Mouse (Mus musculus) heart, adult 2 months (tissue): ENCODE measurements at regions not wholly inside any gene's neighbourhood (a gene's known extent, or its start where the extent isn't known, plus 50 kb on each side); places are given as distances from the start of the nearest gene placed in this dataset.
A peak's percentile ranks its signal among the peaks of the same experiment; 100 is the strongest.

Source experiments
- DNase-seq, 2 experiments: peaks; one replicate each; pipeline ENCODE4 v3.0.0; 2021
- H3K27ac ChIP-seq: fragments of 200-600 bp; 2 replicates; pipeline ENCODE4 v1.8.1; 2022
- H3K27me3 ChIP-seq: fragments of 200-500 bp; 2 replicates; pipeline ENCODE4 v1.6.1; 2012; ENCODE audit warnings: mild to moderate bottlenecking, low read length, inconsistent platforms, mixed read lengths; ENCODE audit not compliant: control insufficient read depth, insufficient read depth
- H3K36me3 ChIP-seq: fragments of 200-500 bp; 2 replicates; pipeline ENCODE4 v1.6.1; 2012; ENCODE audit warnings: low read length, inconsistent platforms; ENCODE audit not compliant: control insufficient read depth, insufficient read depth
- H3K4me1 ChIP-seq: fragments of 200-500 bp; 2 replicates; pipeline ENCODE4 v1.6.1; 2011; ENCODE audit warnings: low read length; ENCODE audit not compliant: control insufficient read depth, insufficient read depth
- H3K4me3 ChIP-seq: fragments of 200-600 bp; 2 replicates; pipeline ENCODE4 v1.8.1; 2022
- H3K79me2 ChIP-seq: fragments of 200-500 bp; replicated peaks from 2 replicates; pipeline ENCODE4 v1.6.1; 2012; ENCODE audit warnings: mild to moderate bottlenecking, inconsistent platforms, low read length, moderate library complexity, mixed read lengths; ENCODE audit not compliant: control insufficient read depth, insufficient read depth
- H3K9ac ChIP-seq: fragments of 200-500 bp; 2 replicates; pipeline ENCODE4 v1.6.1; 2012; ENCODE audit warnings: low read depth, mild to moderate bottlenecking, control low read depth, inconsistent platforms, low read length, mixed read lengths
- CTCF ChIP-seq: fragments of 200-600 bp; IDR thresholded peaks from 2 replicates; pipeline ENCODE4 v1.8.1; 2022; ENCODE audit warnings: antibody characterized with exemption, mild to moderate bottlenecking, moderate library complexity
- EP300 ChIP-seq: fragments of 200-500 bp; IDR thresholded peaks from 2 replicates; pipeline ENCODE4 v1.6.1; 2011; ENCODE audit warnings: low read depth, low read length, control low read depth; ENCODE audit not compliant: insufficient read depth
- POLR2A ChIP-seq: fragments of 200-500 bp; IDR thresholded peaks from 2 replicates; pipeline ENCODE4 v1.6.1; 2011; ENCODE audit warnings: mild to moderate bottlenecking, low read depth, low read length, control low read depth; ENCODE audit not compliant: insufficient read depth
- WGBS: fragments of 180-500 bp; shearing (Covaris S2); methylation state at CpG from one replicate; pipeline ENCODE4 v1.1.7; 2018; 5-methylcytosine and 5-hydroxymethylcytosine counted together
- intact Hi-C: fragments of 180-260 bp; cut with DNase I; formaldehyde crosslinking; loops from one replicate; pipeline ENCODE4 v1.15.1; 2025

DNA sequence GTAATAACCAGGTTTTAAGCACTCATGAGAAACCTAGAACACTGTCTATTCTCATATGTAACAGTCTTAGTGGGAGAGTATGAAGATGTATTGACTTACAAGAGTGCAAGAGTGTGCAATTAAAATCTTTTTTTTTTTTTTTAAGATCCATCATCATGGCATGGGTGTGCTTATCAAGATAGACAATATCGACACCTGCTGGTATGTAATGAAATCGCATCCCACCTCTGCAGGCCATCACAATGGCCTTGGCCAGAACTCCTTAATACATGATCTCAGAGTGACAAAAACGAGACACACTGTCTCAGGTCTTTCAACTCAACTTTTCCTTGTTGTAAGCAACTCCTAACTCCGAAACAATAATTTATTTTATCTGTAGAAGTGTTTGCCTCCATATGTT lies 661.7 kb upstream of the Kdm8 start:
- no peak for DNase-seq
- no peaks in the 10 kb centered on the region for H3K36me3 ChIP-seq
- no peak for TF ChIP-seq POLR2A
- peak; percentile 59 for TF ChIP-seq CTCF
- H3K9ac ChIP-seq = no peak overlapping the region
- no peak overlapping the region for H3K27ac ChIP-seq
- H3K4me1 ChIP-seq = no peaks in the 10 kb centered on the region
- intact Hi-C loops = loop anchor here (5.0 kb wide), 1 partner anchor 656 kb away; no protein-coding TSS in a partner anchor
- no peak overlapping the region for H3K4me3 ChIP-seq
- H3K27me3 ChIP-seq = peaks cover 2% of the 10 kb centered on the region; the same call in 1 of the 2 replicates
- WGBS = 52% methylated on average over 4 of the region's 4 CpGs
- peaks cover 1% of the 10 kb centered on the region; the same call in 1 of the 2 replicates for H3K79me2 ChIP-seq

DNA sequence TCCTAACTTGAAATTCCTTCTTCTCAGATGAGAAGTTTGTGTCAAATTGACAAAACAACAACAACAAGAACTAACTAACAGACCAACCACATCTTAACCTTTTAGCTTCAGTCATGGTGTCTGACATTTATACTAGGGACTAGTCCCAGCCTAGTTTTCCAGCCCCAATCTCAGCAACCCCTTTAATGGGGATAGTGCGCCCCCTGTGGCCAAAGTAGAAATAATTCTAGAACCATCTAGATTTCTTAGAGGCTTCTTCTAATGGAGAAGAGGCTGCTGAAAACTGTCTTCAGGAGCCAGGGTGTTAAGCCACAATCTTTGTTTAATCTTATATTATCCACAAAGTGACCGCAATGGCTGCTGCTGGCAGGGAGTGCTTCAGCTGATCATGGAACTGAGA lies 659.5 kb upstream of the Kdm8 start:
- Histone ChIP-seq H3K9ac (no peak overlapping the region), H3K4me3 (no peak overlapping the region), H3K27ac (no peak overlapping the region), H3K79me2 (peaks cover 1% of the 10 kb centered on the region; the same call in 1 of the 2 replicates), H3K36me3 (no peaks in the 10 kb centered on the region), H3K27me3 (peaks cover 2% of the 10 kb centered on the region; the same call in 1 of the 2 replicates), H3K4me1 (no peaks in the 10 kb centered on the region)
- TF ChIP-seq EP300 (no peak), CTCF (0 out of 2 replicates have a peak, but pooled peaks have one; percentile 11), POLR2A (no peak)
- WGBS = 68% methylated on average over 2 of the region's 2 CpGs
- intact Hi-C loops = loop anchor here (5.0 kb wide), 1 partner anchor 658 kb away; no protein-coding TSS in a partner anchor
- no peak for DNase-seq

DNA sequence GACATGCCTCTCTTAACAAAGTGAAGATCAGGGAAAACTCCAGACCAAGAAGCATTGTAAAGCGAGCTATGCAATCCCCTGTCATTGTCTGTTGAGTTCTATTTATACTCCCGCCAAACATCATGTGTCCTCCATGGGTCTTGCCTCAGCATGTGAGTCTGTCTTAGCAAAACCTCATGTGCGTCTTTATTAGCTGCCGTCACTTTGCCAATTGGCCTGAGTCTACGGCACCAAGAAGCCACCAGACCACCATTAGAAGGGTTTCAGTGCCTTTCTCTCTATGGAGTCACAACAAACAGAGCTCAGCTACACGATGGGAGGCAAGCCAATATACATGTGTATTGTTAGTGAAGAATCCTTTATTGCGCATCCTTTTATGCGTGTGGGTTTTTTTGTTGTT lies 658.6 kb upstream of the Kdm8 start:
- no peak for TF ChIP-seq EP300
- TF ChIP-seq POLR2A = no peak
- TF ChIP-seq CTCF = no peak
- DNase-seq = no peak
- Histone ChIP-seq H3K36me3 (no peaks in the 10 kb centered on the region), H3K27ac (no peak overlapping the region), H3K27me3 (peaks cover 2% of the 10 kb centered on the region; the same call in 1 of the 2 replicates), H3K9ac (no peak overlapping the region), H3K4me1 (no peaks in the 10 kb centered on the region), H3K79me2 (peaks cover 1% of the 10 kb centered on the region; the same call in 1 of the 2 replicates), H3K4me3 (no peak overlapping the region)
- intact Hi-C loops = no loop called here
- 85% methylated on average over 8 of the region's 8 CpGs for WGBS

DNA sequence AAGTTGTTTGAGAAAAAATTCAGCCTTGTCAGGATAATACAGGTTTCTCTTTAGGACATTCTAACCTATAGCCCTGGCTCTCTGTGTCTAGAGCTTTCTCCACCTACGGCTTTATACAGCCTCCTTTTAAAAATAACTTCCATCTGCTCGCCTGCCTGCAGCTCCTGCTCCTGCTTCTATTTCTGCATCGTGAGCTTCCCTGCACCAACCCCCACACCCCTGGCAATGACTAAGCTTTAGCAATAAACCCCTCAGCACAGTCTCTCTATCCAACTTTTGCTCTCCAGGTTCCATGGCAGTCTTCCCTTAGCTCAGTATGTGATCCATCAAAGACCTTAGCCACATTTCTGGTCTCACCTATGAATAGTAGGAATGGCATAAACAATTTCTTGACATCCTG lies 655.7 kb upstream of the Kdm8 start:
- no peaks in the 10 kb centered on the region for H3K4me1 ChIP-seq
- no peak overlapping the region for H3K27ac ChIP-seq
- H3K9ac ChIP-seq = no peak overlapping the region
- no peaks in the 10 kb centered on the region for H3K79me2 ChIP-seq
- no peaks in the 10 kb centered on the region for H3K36me3 ChIP-seq
- DNase-seq = no peak
- 34% methylated on average over 3 of the region's 3 CpGs for WGBS
- no peak overlapping the region for H3K4me3 ChIP-seq
- TF ChIP-seq POLR2A (no peak), EP300 (no peak)
- intact Hi-C loops = no loop called here
- no peaks in the 10 kb centered on the region for H3K27me3 ChIP-seq

DNA sequence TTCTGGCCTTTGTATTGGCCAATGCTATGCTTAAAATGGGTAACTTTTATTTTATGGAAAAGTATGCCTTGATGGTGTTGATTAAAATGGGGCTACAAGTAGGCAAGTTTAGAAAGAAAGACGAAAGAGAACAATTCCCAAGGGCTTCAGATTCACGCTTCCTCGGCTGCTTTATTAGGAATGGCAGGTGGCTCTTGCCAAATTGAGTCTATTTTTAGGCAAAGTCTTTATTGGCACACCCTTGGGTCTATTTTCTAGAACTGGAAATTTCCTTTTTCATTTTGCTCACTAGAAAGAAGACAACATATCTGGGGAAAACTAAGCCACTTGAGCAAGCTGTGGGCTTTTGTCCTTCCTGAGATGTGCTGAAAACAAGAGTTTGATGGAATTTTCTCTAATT lies 641.4 kb upstream of the Kdm8 start:
- DNase-seq = no peak
- 45% methylated on average over 3 of the region's 3 CpGs for WGBS
- no peak for TF ChIP-seq EP300
- no peak for TF ChIP-seq POLR2A
- no peak for TF ChIP-seq CTCF
- no peak overlapping the region for H3K27ac ChIP-seq
- H3K9ac ChIP-seq = no peak overlapping the region
- no peak overlapping the region for H3K4me3 ChIP-seq
- no peaks in the 10 kb centered on the region for H3K36me3 ChIP-seq
- no peaks in the 10 kb centered on the region for H3K4me1 ChIP-seq
- H3K79me2 ChIP-seq = no peaks in the 10 kb centered on the region
- no peaks in the 10 kb centered on the region for H3K27me3 ChIP-seq
- intact Hi-C loops = no loop called here

DNA sequence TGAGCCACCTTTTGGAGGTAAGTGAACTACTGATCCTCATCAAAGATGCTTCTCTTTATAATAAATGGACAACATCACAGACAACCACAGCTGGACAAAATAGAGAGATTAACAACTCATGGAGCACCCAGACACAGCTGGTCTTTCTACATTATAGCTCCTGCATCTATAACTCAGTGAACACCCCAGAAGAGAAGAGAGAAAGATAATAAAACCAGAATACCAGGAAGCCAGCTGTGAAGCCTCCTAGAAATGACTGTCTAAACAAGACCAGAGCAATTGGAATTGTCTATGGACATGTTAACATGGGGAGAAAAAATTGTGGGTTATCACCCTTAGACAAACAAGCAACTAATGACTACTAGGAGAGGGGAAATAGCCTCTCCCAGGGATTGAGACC lies 609.8 kb upstream of the Kdm8 start:
- no peak overlapping the region for H3K4me3 ChIP-seq
- no peak overlapping the region for H3K27ac ChIP-seq
- H3K4me1 ChIP-seq = no peaks in the 10 kb centered on the region
- TF ChIP-seq EP300 = no peak
- no peak for TF ChIP-seq CTCF
- no peak for TF ChIP-seq POLR2A
- intact Hi-C loops = no loop called here
- no peak overlapping the region for H3K9ac ChIP-seq
- DNase-seq = no peak
- no peaks in the 10 kb centered on the region for H3K79me2 ChIP-seq
- no peaks in the 10 kb centered on the region for H3K27me3 ChIP-seq
- no peaks in the 10 kb centered on the region for H3K36me3 ChIP-seq
